Mouse (Mus musculus) intestine, embryonic 14.5 days (tissue): ENCODE results near the gene Arf1. TPM values are rescaled to one million over a fixed set of nuclear protein-coding genes. Genes with fewer than 3 reads are reported as not detected.
A peak's percentile ranks its signal among the peaks of the same experiment; 100 is the strongest.

ENCODE experiments used
- ATAC-seq: fragments of 200-750 bp; cut with Nextera tagmentation; replicated peaks from 2 replicates; pipeline ENCODE4 v1.8.0; 2017; ENCODE audit warnings: low read depth, moderate number of reproducible peaks, moderate TSS enrichment, moderate library complexity; ENCODE audit not compliant: low FRiP score, low TSS enrichment
- DNase-seq: peaks from one replicate; pipeline ENCODE4 v3.0.0-alpha.2; 2018; ENCODE audit warnings: low spot score
- H3K27ac ChIP-seq: fragments of 300-500 bp; sonication (generic); 2 replicates; pipeline ENCODE4 v1.5.1; 2014; ENCODE audit warnings: low read depth, mild to moderate bottlenecking, control low read depth
- H3K27me3 ChIP-seq: fragments of 300-500 bp; sonication (generic); replicated peaks from 2 replicates; pipeline ENCODE4 v1.6.1; 2014; ENCODE audit warnings: low read length, control low read depth; ENCODE audit not compliant: control insufficient read depth, insufficient read depth
- H3K36me3 ChIP-seq: fragments of 300-500 bp; sonication (generic); 2 replicates; pipeline ENCODE4 v1.6.1; 2014; ENCODE audit warnings: low read length, control low read depth; ENCODE audit not compliant: control insufficient read depth, insufficient read depth
- H3K4me1 ChIP-seq: fragments of 300-500 bp; sonication (generic); replicated peaks from 2 replicates; pipeline ENCODE4 v1.6.1; 2014; ENCODE audit warnings: low read length, control low read depth, mixed read lengths; ENCODE audit not compliant: control insufficient read depth, insufficient read depth
- H3K4me2 ChIP-seq: fragments of 300-500 bp; sonication (generic); 2 replicates; pipeline ENCODE4 v1.6.1; 2014; ENCODE audit warnings: low read length
- H3K4me3 ChIP-seq: fragments of 300-500 bp; sonication (generic); 2 replicates; pipeline ENCODE4 v1.5.1; 2014; ENCODE audit warnings: low read depth, low read length, control low read depth, mixed read lengths
- H3K9ac ChIP-seq: fragments of 300-500 bp; sonication (generic); 2 replicates; pipeline ENCODE4 v1.6.1; 2014; ENCODE audit warnings: mild to moderate bottlenecking, low read length
- H3K9me3 ChIP-seq: fragments of 300-500 bp; sonication (generic); 2 replicates; pipeline ENCODE4 v1.6.1; 2016; ENCODE audit warnings: low read length, control low read depth; ENCODE audit not compliant: control insufficient read depth
- WGBS: fragments of 180-500 bp; shearing (Covaris S2); extraction: QIAGEN DNeasy Blood & Tissue Kit; methylation state at CpG from one replicate; pipeline ENCODE4 v1.1.7; 2014; 5-methylcytosine and 5-hydroxymethylcytosine counted together
- polyA plus RNA-seq: library from polyadenylated mRNA; unstranded; fragments of >200 nt; fragmentation: Nextera tagmentation; extraction: Ambion mirVana; gene quantifications from 2 replicates; pipeline ENCODE4 v1.2.1, GENCODE M21; 2014

Arf1 gene
- polyA plus RNA-seq, 1 experiment from 2014 or later = 618 TPM

- ATAC-seq = no peak
- H3K4me2 ChIP-seq = no peak overlapping the region
- H3K27ac ChIP-seq = no peak overlapping the region
- H3K9ac ChIP-seq = no peak overlapping the region
- WGBS = 52% methylated on average over 2 of the region's 2 CpGs
- H3K9me3 ChIP-seq = no peaks in the 10 kb centered on the region
- no peaks in the 10 kb centered on the region for H3K36me3 ChIP-seq
- H3K4me3 ChIP-seq = no peak overlapping the region
- 0 out of 2 replicates have a peak, but pooled peaks cover 3% of the 10 kb centered on the region for H3K4me1 ChIP-seq
- no peaks in the 10 kb centered on the region for H3K27me3 ChIP-seq
- DNase-seq = no peak
Observed at GRCm38 (mm10) chr11:59232797-59233196, 4.7 kb upstream of the Arf1 start.

GRCm38 (mm10) chr11:59230144-59230760, 2.2 kb upstream of the Arf1 start:
- H3K4me2 ChIP-seq = no peak overlapping the region
- DNase-seq = peak; percentile 87
- 14% methylated on average over 7 of the region's 7 CpGs for WGBS

GRCm38 (mm10) chr11:59227604-59228121, 407 bp downstream of the Arf1 start:
- no peak for DNase-seq
- under 1% methylated on average over 46 of the region's 51 CpGs for WGBS
- Histone ChIP-seq H3K4me1 (peaks cover 38% of the 10 kb centered on the region), H3K9me3 (no peaks in the 10 kb centered on the region), H3K9ac (peak overlapping the region; percentile 99), H3K27me3 (no peaks in the 10 kb centered on the region), H3K27ac (peak overlapping the region; percentile 97), H3K4me2 (peak overlapping the region; percentile 72), H3K4me3 (peak overlapping the region; percentile 69), H3K36me3 (peaks cover 5% of the 10 kb centered on the region)
- ATAC-seq = peak; percentile 83; the same call in 1 of the 2 replicates

More at GRCm38 (mm10) chr11:59230144-59230760, 2.2 kb upstream of the Arf1 start:
- Histone ChIP-seq H3K36me3 (no peaks in the 10 kb centered on the region), H3K4me1 (peaks cover 19% of the 10 kb centered on the region), H3K4me3 (no peak overlapping the region), H3K9ac (no peak overlapping the region), H3K27ac (no peak overlapping the region), H3K27me3 (no peaks in the 10 kb centered on the region), H3K9me3 (no peaks in the 10 kb centered on the region)
- no peak for ATAC-seq

GRCm38 (mm10) chr11:59226787-59227603, 1.1 kb downstream of the Arf1 start:
- DNase-seq (peak; percentile 59), ATAC-seq (no peak)

GRCm38 (mm10) chr11:59226251-59226650, 1.8 kb downstream of the Arf1 start:
- no peak for DNase-seq
- H3K27me3 ChIP-seq = no peaks in the 10 kb centered on the region
- peaks cover 44% of the 10 kb centered on the region for H3K4me1 ChIP-seq
- peaks cover 5% of the 10 kb centered on the region for H3K36me3 ChIP-seq
- H3K4me2 ChIP-seq = peak overlapping the region; percentile 72
- H3K4me3 ChIP-seq = peak overlapping the region; percentile 69
- ATAC-seq = no peak
- 46% methylated on average over 3 of the region's 3 CpGs for WGBS
- no peaks in the 10 kb centered on the region for H3K9me3 ChIP-seq
- H3K27ac ChIP-seq = no peak overlapping the region
- peak overlapping the region; percentile 99 for H3K9ac ChIP-seq

More at GRCm38 (mm10) chr11:59226787-59227603, 1.1 kb downstream of the Arf1 start:
- Histone ChIP-seq H3K4me1 (peaks cover 43% of the 10 kb centered on the region), H3K27me3 (no peaks in the 10 kb centered on the region), H3K9me3 (no peaks in the 10 kb centered on the region), H3K9ac (peak overlapping the region; percentile 99), H3K27ac (peak overlapping the region; percentile 97), H3K36me3 (peaks cover 5% of the 10 kb centered on the region), H3K4me2 (peak overlapping the region; percentile 72), H3K4me3 (peak overlapping the region; percentile 69)
- WGBS = 3% methylated on average over 21 of the region's 21 CpGs

- peak overlapping the region; percentile 72 for H3K4me2 ChIP-seq
- H3K27me3 ChIP-seq = no peaks in the 10 kb centered on the region
- no peak overlapping the region; the same call in 1 of the 2 replicates for H3K9ac ChIP-seq
- no peak for DNase-seq
- H3K9me3 ChIP-seq = no peaks in the 10 kb centered on the region
- no peak overlapping the region for H3K27ac ChIP-seq
- 70% methylated on average over 2 of the region's 2 CpGs for WGBS
- no peak for ATAC-seq
- peaks cover 51% of the 10 kb centered on the region for H3K4me1 ChIP-seq
- H3K36me3 ChIP-seq = peaks cover 12% of the 10 kb centered on the region
- no peak overlapping the region for H3K4me3 ChIP-seq
Observed at GRCm38 (mm10) chr11:59225167-59225566, 2.9 kb downstream of the Arf1 start.

GRCm38 (mm10) chr11:59224470-59224869, 3.6 kb downstream of the Arf1 start:
- Histone ChIP-seq H3K9me3 (no peaks in the 10 kb centered on the region), H3K27me3 (no peaks in the 10 kb centered on the region), H3K9ac (no peak overlapping the region), H3K4me2 (peak overlapping the region; percentile 72), H3K36me3 (peaks cover 15% of the 10 kb centered on the region), H3K4me1 (peaks cover 51% of the 10 kb centered on the region), H3K4me3 (no peak overlapping the region), H3K27ac (no peak overlapping the region)
- 53% methylated on average over 2 of the region's 2 CpGs for WGBS
- ATAC-seq (no peak), DNase-seq (no peak)

GRCm38 (mm10) chr11:59224025-59224424, 4.0 kb downstream of the Arf1 start:
- H3K9me3 ChIP-seq = no peaks in the 10 kb centered on the region
- no peak for DNase-seq
- H3K4me1 ChIP-seq = peaks cover 51% of the 10 kb centered on the region
- H3K27me3 ChIP-seq = no peaks in the 10 kb centered on the region
- H3K4me2 ChIP-seq = no peak overlapping the region
- ATAC-seq = no peak
- WGBS = 88% methylated on average over 3 of the region's 3 CpGs
- H3K4me3 ChIP-seq = no peak overlapping the region
- H3K27ac ChIP-seq = no peak overlapping the region
- no peak overlapping the region for H3K9ac ChIP-seq
- peaks cover 15% of the 10 kb centered on the region for H3K36me3 ChIP-seq
